ENCODE assay signal across 37 mouse cellular contexts in genomic region chr11:117761801-117762200, GRCm38 (mm10). TPM values are rescaled to one million over a fixed set of nuclear protein-coding genes. Genes with fewer than 3 reads are reported as not detected.
"Had no signal": no experiment of that assay in that cellular context is flagged by ENCODE, and none has a peak within 500 bp of the region (broad histone marks: within the 10 kb centered on the region; RNA-seq: fewer than 3 reads in every experiment).

No protein-coding gene starts in this region.

- H3K4me3 ChIP-seq: left cerebral cortex, adult 2 months; limb, embryonic 10.5 days; limb, embryonic 12.5 days; limb, embryonic 13.5 days; limb, embryonic 15.5 days; liver, embryonic 12.5 days; liver, embryonic 13.5 days; liver, embryonic 15.5 days; lung, embryonic 15.5 days; megakaryocyte, embryonic 14.5 days; midbrain, embryonic 10.5 days; midbrain, embryonic 12.5 days; midbrain, embryonic 13.5 days; midbrain, embryonic 15.5 days; myocyte; neural tube, embryonic 12.5 days had no signal

- H3K4me2 ChIP-seq: limb, embryonic 12.5 days; limb, embryonic 13.5 days; limb, embryonic 15.5 days; liver, embryonic 11.5 days; liver, embryonic 12.5 days; liver, embryonic 13.5 days; liver, embryonic 15.5 days; lung, embryonic 14.5 days; lung, embryonic 15.5 days; midbrain, embryonic 11.5 days; midbrain, embryonic 12.5 days; midbrain, embryonic 13.5 days; midbrain, embryonic 15.5 days; neural tube, embryonic 12.5 days had no signal

- H3K9ac ChIP-seq: limb, embryonic 12.5 days; limb, embryonic 13.5 days; limb, embryonic 15.5 days; liver, embryonic 12.5 days; liver, embryonic 13.5 days; liver, embryonic 14.5 days; liver, embryonic 15.5 days; liver, postnatal 0 days; lung, embryonic 14.5 days; lung, embryonic 15.5 days; midbrain, embryonic 12.5 days; midbrain, embryonic 13.5 days; midbrain, embryonic 15.5 days; neural tube, embryonic 12.5 days had no signal

- H3K9me3 ChIP-seq: limb, embryonic 10.5 days; limb, embryonic 12.5 days; limb, embryonic 13.5 days; limb, embryonic 15.5 days; liver, embryonic 12.5 days; liver, embryonic 13.5 days; liver, embryonic 15.5 days; lung, embryonic 15.5 days; megakaryocyte, embryonic 14.5 days; midbrain, embryonic 10.5 days; midbrain, embryonic 12.5 days; midbrain, embryonic 13.5 days; midbrain, embryonic 15.5 days; neural tube, embryonic 12.5 days had no signal

- H3K27ac ChIP-seq: left cerebral cortex, adult 2 months; limb, embryonic 10.5 days; limb, embryonic 12.5 days; limb, embryonic 13.5 days; limb, embryonic 15.5 days; liver, embryonic 12.5 days; liver, embryonic 13.5 days; liver, embryonic 14.5 days; liver, embryonic 15.5 days; lung, embryonic 15.5 days; macrophage; midbrain, embryonic 10.5 days; midbrain, embryonic 12.5 days; midbrain, embryonic 13.5 days; midbrain, embryonic 15.5 days; neural tube, embryonic 12.5 days had no signal

- DNase-seq: left cerebral cortex, postnatal 4 days; liver; liver, embryonic 13.5 days; liver, postnatal 0 days; lung, adult 18-20 months; lung, embryonic 14.5 days; lung, postnatal 10 days; lung, postnatal 14 days; lung, postnatal 36 days; midbrain, embryonic 14.5 days had no signal

- H3K4me1 ChIP-seq: limb, embryonic 10.5 days; limb, embryonic 12.5 days; limb, embryonic 13.5 days; limb, embryonic 15.5 days; liver, embryonic 12.5 days; liver, embryonic 13.5 days; lung, embryonic 15.5 days; midbrain, embryonic 10.5 days; midbrain, embryonic 12.5 days; midbrain, embryonic 13.5 days; midbrain, embryonic 15.5 days; neural tube, embryonic 12.5 days had no signal

- ATAC-seq: liver, embryonic 12.5 days; liver, postnatal 0 days; midbrain, embryonic 13.5 days; midbrain, embryonic 15.5 days; midbrain, embryonic 16.5 days had no signal

- H3K27me3 ChIP-seq: limb, embryonic 12.5 days; limb, embryonic 13.5 days; limb, embryonic 15.5 days; liver, embryonic 12.5 days; liver, embryonic 13.5 days; liver, embryonic 15.5 days; lung, embryonic 15.5 days; megakaryocyte, embryonic 14.5 days; midbrain, embryonic 12.5 days; midbrain, embryonic 13.5 days; midbrain, embryonic 15.5 days; neural tube, embryonic 12.5 days had no signal

RNA-seq across cellular contexts. Expression of gene 6030468B19Rik, which starts 35.7 kb away (rescaled TPM):
- total RNA-seq: left cerebral cortex, adult 2 months; left cerebral cortex, postnatal 10 days; left cerebral cortex, postnatal 14 days; left cerebral cortex, postnatal 36 days; left cerebral cortex, postnatal 4 days; liver, adult 2 months; midbrain, postnatal 0 days; monocyte, adult 5-6 weeks had no signal
- polyA plus RNA-seq: liver, adult 2 months; macrophage; midbrain, embryonic 13.5 days; midbrain, embryonic 14.5 days; midbrain, embryonic 15.5 days; midbrain, embryonic 16.5 days; midbrain, postnatal 0 days; myocyte had no signal

RNA-seq across cellular contexts. Expression of gene Gm20708, which starts 47.7 kb away (rescaled TPM):
- total RNA-seq: midbrain, postnatal 0 days had no signal
- polyA plus RNA-seq: liver, embryonic 13.5 days; neural tube, embryonic 11.5 days; neural tube, embryonic 12.5 days had no signal
